Mouse (Mus musculus) liver, postnatal 0 days (tissue): ENCODE measurements around the gene Hist3h2ba.

Experiments
- CTCF ChIP-seq: sonication (generic); IDR thresholded peaks from 2 replicates; pipeline ENCODE4 v1.5.1; 2016; ENCODE audit warnings: antibody characterized with exemption, low read depth
- EP300 ChIP-seq: IDR thresholded peaks from 2 replicates; pipeline ENCODE4 v1.6.1; 2016; ENCODE audit warnings: antibody characterized with exemption, low read depth, mild to moderate bottlenecking

DNA sequence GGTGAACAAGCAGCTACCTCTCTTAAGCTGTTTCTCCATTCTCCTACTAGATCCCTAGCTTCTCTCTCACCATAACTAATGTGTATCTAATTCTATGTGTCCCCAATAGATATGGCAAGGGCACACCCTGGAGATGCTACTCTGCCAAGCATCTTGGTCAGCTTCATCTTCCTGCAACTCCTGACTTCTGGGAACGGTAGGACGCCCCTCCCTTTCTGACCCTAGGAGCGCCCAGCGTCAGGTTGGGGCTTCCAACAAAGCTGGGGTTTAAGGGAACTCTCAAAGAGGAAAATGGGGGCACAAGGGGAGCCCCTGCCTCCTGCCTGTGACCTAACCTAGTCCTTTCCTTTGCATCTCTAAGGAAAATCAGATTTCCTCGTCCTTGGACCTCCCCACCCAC lies 30.0 kb upstream of the Hist3h2ba start:
- TF ChIP-seq CTCF (no peak), EP300 (no peak)
